Mouse (Mus musculus) cerebral cortex, adult 2 months (tissue): ENCODE results near the gene Olfr521.

Experiments
- WGBS: fragments of 180-500 bp; shearing (Covaris S2); methylation state at CpG from one replicate; pipeline ENCODE4 v1.1.7; 2018; 5-methylcytosine and 5-hydroxymethylcytosine counted together

The Olfr521 gene

GRCm38 (mm10) chr7:99763207-99763606 is at the start of gene Olfr521:
Gene Olfr521 (plus strand): TSS chr7:99763507.
- WGBS = 100% methylated on average over 2 of the region's 2 CpGs

- 91% methylated on average over 2 of the region's 2 CpGs for WGBS
Observed at GRCm38 (mm10) chr7:99716536-99716935, 46.8 kb upstream of the Olfr521 start.

GRCm38 (mm10) chr7:99729973-99730372 is 33.3 kb upstream of the Olfr521 start, which contains the start of gene Olfr520:
Gene Olfr520 (plus strand): TSS chr7:99730273.
- 94% methylated on average over 2 of the region's 2 CpGs for WGBS

- WGBS = 94% methylated on average over 2 of the region's 2 CpGs
Observed at GRCm38 (mm10) chr7:99734612-99735011, 28.7 kb upstream of the Olfr521 start.

GRCm38 (mm10) chr7:99735491-99735890 is 27.8 kb upstream of the Olfr521 start:
- WGBS = 94% methylated on average over 9 of the region's 9 CpGs

GRCm38 (mm10) chr7:99739276-99739675 is 24.0 kb upstream of the Olfr521 start:
- WGBS = 45% methylated on average over 9 of the region's 9 CpGs

DNA sequence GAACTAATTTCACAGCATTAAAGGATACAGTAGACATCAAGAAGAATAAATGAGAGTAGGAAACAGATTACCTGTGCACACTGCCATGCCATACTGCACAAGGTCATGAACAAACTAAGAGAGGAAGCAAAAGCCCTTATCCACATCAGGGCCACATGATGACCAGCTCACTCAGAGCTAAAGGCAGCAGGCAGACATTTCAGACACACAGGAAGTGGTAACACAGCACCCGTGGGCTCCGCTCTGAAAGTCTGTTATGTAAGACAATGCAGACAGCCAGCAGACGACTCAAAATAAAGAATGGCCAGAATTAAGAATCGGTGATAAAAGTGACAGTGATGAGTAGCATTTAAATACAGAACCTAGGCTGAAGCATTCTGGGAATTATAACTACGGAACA is 18.1 kb downstream of the Olfr521 start:
- WGBS = 55% methylated on average over 5 of the region's 5 CpGs

DNA sequence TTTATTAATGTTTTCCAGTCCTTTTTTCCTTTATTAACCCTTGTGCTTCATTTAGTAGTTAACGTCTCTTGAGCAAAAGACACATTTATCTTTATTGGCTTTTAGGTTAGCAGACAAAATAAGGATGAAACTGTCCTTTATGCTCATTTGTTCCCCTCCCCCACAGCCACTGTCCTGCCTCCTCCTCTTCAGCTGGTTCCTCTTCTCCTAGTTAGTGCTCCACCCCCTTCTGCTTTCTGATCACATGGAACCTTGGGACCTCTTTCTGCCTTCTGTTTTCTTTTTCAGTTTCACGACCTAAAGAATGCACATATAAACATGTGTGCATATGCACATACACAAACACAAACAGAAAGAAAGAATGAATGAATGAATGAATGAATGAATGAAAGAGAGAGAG is 18.6 kb downstream of the Olfr521 start:
- 78% methylated on average over 2 of the region's 2 CpGs for WGBS

- WGBS = 54% methylated on average over 7 of the region's 7 CpGs
Observed at GRCm38 (mm10) chr7:99783421-99783820, 20.1 kb downstream of the Olfr521 start.

DNA sequence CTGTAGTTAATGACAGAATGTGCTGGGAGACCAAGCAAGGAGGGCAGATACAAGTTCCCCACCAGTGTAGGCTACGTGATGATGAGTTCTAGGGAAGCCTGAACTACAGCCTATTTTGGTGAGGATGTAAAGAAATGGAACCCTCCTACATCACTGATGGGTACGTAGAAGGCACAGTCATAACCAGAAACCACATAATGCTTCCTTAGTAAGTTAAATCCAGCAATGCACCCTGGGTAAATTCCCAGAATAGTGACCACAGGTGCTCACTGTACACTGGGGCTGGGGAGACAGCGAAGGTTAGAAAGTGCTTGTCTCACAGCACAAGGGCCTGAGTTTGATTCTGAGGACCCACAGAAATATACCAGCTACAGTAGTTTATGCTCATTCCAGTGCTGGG is 22.2 kb downstream of the Olfr521 start:
- 87% methylated on average over 3 of the region's 3 CpGs for WGBS

DNA sequence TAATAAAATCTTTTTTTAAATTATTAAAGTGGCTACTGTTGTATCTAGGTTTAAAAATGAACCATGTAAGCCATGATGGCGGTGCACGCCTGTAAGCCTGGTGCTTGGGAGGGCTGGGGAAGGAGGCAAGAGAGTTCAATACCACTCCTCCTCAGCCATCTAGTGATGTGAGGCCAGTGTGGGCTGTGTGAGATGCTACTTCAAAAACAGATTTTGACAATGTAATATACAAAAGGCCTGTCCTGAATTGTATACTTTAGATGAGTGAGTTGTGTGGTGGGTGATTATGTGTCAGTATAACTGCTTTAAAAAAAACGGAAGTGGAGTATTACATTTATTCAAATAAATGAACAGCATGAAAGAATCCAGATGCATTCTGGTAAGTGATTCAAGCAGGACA is 23.5 kb downstream of the Olfr521 start:
- WGBS = 87% methylated on average over 3 of the region's 3 CpGs

- 69% methylated on average over 2 of the region's 2 CpGs for WGBS
Observed at GRCm38 (mm10) chr7:99787935-99788334, 24.6 kb downstream of the Olfr521 start.

DNA sequence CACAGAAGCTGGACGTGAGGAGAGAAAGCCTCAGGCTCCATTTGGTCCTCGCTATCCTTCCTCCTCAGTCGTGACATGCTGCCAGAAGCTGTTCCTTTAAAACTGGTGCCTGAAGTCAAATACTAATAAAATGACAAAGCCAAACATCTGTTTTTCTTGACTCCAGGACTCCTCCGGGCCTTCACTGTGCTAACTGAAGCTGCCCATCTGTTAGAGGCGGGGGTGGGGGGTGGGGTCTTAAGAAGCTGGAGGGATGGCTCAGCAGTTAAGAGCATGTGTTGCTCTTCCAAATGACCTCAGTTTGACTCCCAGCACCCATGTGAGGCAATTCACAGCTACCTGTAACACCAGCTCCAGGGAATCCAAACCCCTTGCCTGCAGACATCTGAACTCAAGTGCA is 25.3 kb downstream of the Olfr521 start:
- WGBS = 77% methylated on average over 5 of the region's 5 CpGs

DNA sequence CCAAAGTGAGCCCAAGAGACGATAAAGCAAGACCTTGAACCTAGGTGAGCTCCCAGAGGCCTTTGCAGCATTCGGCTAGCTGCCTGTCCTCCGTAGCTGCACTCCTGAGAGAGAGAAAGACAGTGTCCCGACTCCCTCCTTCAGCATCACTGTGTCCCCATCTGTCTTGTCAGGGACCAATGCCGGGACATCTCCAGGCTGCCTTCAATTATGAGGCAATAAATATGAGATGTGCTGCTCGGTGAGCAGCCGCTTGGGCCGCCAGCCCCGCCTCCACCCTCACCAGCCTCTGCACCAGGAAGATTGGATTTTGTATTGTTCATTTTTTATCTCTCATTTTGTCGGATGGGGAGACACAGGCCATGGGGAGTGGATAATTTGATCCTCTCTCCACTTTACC is 27.5 kb downstream of the Olfr521 start:
- 93% methylated on average over 10 of the region's 10 CpGs for WGBS

GRCm38 (mm10) chr7:99794096-99794495 is 30.8 kb downstream of the Olfr521 start:
- WGBS = 85% methylated on average over 2 of the region's 2 CpGs

- 31% methylated on average over 17 of the region's 17 CpGs for WGBS
Observed at GRCm38 (mm10) chr7:99795192-99795981, 32.1 kb downstream of the Olfr521 start.

DNA sequence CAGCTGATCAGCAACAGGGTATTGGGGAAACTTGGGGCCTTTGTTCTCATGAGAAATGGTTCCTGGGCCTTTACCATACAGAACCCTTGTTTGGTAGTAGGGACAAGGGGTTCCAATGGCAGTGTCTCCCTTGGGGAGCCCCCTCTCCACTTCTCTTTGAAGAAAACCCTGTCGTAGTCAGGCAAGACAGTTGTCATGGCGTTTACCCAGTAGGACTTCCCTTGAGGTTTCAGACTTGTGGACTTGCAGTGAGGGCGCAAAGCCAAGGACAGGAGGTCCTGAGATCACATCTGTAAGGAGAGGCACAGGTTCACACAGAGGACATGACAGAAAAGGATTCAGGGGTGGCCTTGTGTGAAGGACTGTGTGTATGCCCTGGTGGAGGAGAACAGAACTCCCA is 33.2 kb downstream of the Olfr521 start:
- WGBS = 84% methylated on average over 3 of the region's 3 CpGs

DNA sequence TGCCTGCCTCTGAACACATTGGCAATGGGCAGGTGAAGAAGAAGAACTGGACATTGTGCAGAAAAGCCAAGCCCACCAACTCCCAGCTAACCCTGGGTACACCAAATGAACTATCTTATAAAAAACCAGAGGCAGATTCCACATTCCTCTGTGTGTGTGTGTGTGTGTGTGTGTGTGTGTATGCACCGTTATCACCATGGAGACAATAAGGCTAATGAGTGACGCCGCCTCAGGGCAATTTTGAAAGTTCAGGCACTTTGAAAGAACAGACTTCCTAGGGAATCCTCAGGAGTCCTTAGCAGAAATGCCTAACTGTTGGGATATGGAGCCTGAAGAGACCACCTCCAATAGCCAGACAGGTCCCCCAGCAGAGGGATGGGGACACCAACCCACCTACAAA is 34.0 kb downstream of the Olfr521 start:
- 68% methylated on average over 3 of the region's 3 CpGs for WGBS

DNA sequence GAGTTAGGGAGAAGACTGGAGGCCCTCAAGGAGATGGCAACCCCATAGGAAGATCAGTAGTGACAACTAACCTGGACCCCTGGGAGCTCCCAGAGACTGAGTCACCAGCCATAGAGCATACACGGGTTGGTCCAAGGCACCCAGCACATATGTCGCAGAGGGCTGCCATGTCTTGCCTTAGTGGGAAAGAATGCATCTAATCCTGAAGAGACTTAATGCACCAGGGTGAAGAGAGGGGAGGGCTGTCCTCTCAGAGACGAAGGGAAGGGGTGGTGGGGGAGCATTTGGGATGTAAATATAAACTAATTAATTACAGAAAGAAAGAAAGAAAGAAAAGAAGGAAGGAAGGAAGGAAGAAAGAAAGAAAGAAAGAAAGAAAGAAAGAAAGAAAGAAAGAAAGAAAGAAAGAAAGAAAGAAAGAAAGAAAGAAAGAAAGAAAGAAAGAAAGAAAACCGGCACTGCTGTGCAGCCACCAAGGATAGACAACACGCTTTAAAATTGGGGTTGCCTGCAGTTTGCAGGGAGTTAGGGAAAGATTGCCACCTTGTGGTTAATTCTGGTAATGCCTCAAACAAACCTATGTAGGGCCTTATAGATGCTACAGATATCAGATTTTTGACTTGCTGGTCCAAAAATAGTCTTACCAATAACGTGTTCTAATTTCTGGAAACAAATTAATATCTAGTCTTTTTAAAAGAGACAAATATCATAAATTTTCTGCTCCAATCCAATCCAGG is 34.8 kb downstream of the Olfr521 start:
- WGBS = 35% methylated on average over 6 of the region's 6 CpGs

DNA sequence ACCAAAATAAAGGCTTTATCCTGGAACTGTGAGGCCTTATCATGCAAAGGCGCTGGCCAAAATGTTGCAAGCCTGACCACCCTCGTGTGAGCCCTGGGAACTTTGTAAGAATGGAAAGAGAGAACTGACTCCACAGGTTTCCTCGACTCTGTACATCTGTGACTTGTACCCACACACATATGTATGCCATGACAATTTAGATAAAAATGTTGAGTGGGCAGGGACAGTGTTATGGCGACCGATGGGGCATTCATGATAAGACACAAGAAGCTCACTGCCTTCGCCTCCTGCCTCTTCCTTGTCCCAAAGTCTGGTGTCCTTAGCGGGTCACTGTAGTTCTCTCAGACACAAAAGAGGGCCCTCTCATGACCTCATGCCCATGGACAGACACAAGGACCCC is 35.8 kb downstream of the Olfr521 start:
- WGBS = 80% methylated on average over 7 of the region's 7 CpGs

GRCm38 (mm10) chr7:99803535-99803934 is 40.2 kb downstream of the Olfr521 start:
- 81% methylated on average over 8 of the region's 8 CpGs for WGBS

- WGBS = 90% methylated on average over 3 of the region's 3 CpGs
Observed at GRCm38 (mm10) chr7:99804033-99804432, 40.7 kb downstream of the Olfr521 start.

DNA sequence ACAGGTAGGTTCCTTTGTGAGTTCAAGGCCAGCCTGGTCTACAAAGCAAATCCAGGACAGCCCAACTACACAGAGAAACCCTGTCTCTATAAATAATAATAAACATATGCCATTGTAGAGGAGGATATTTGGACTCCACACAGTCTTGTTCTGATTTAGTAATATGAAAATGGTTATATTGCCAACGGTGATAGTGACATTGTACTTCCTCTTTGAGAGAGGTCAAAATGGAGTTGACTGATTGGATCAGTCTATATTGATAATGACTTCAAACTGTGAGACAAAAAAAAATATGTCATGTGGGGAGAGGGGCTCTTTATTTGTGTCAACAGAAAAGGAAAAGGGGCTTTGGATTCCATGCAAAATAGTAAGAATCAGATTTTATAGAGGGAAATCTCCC is 42.0 kb downstream of the Olfr521 start:
- WGBS = 82% methylated on average over 1 of the region's 1 CpGs
